Mouse (Mus musculus) CH12.LX (cell line): ENCODE results near the gene Vps33b. TPM values are rescaled to one million over a fixed set of nuclear protein-coding genes. Genes with fewer than 3 reads are reported as not detected.

Experiments
- DNase-seq: peaks from one replicate; pipeline ENCODE4 v3.0.0-alpha.2; 2013; ENCODE audit errors: extremely low read depth
- H3K27ac ChIP-seq: 2 replicates; pipeline ENCODE4 v1.5.1; 2012; ENCODE audit warnings: low read depth, mild to moderate bottlenecking, control low read depth, moderate library complexity; ENCODE audit not compliant: insufficient read depth
- H3K27me3 ChIP-seq: replicated peaks from 2 replicates; pipeline ENCODE3; 2012; ENCODE audit warnings: inconsistent platforms
- H3K36me3 ChIP-seq, 2 experiments: replicated peaks in 1 of 2; 2 replicates each; pipeline versions ENCODE3 to v1.6.1; 2012; ENCODE audit warnings: inconsistent platforms in 1 of 2, low read length in 1 of 2, mild to moderate bottlenecking in 1 of 2, mixed read lengths in 1 of 2, moderate library complexity in 1 of 2; ENCODE audit not compliant: control insufficient read depth in 1 of 2, insufficient read depth in 1 of 2
- H3K4me1 ChIP-seq, 2 experiments: 2 replicates each; pipeline ENCODE4 v1.6.1; 2012; ENCODE audit warnings: inconsistent platforms in 1 of 2, moderate library complexity in 1 of 2; ENCODE audit not compliant: insufficient read depth in 2 of 2, control insufficient read depth in 1 of 2
- H3K4me2 ChIP-seq: 2 replicates; pipeline ENCODE4 v1.6.1; 2012; ENCODE audit warnings: low read depth, mild to moderate bottlenecking, control low read depth; ENCODE audit not compliant: poor library complexity, insufficient read depth, severe bottlenecking
- H3K4me3 ChIP-seq, 3 experiments: fragments of 150-350 bp in 1 of 3; sonication (generic) in 1 of 3; replicated peaks in 1 of 3; 2 replicates each; pipeline versions ENCODE3 to v1.5.1; 2011 to 2012; ENCODE audit warnings: low read depth in 2 of 3, low read length in 2 of 3, mild to moderate bottlenecking in 2 of 3, moderate library complexity in 2 of 3, control low read depth in 1 of 3, improper control_type of control experiment in 1 of 3, inconsistent platforms in 1 of 3, mixed read lengths in 1 of 3; ENCODE audit not compliant: poor library complexity in 1 of 3
- H3K79me2 ChIP-seq: replicated peaks from 2 replicates; pipeline ENCODE4 v1.6.1; 2012; ENCODE audit warnings: mild to moderate bottlenecking, moderate library complexity; ENCODE audit not compliant: control insufficient read depth, poor library complexity, insufficient read depth, severe bottlenecking; ENCODE audit errors: extremely low read depth
- H3K9ac ChIP-seq: 2 replicates; pipeline ENCODE4 v1.6.1; 2012; ENCODE audit warnings: low read depth, mild to moderate bottlenecking, control low read depth, moderate library complexity; ENCODE audit not compliant: insufficient read depth
- H3K9me3 ChIP-seq: replicated peaks from 2 replicates; pipeline ENCODE3; 2012; ENCODE audit warnings: low read length, inconsistent platforms, mixed read lengths
- BHLHE40 ChIP-seq: IDR thresholded peaks from 2 replicates; pipeline ENCODE4 v1.6.1; 2011; ENCODE audit warnings: mild to moderate bottlenecking, low read depth, low read length, improper control_type of control experiment
- CHD1 ChIP-seq: IDR thresholded peaks from 2 replicates; pipeline ENCODE4 v1.6.1; 2012; ENCODE audit warnings: low read depth, low read length, improper control_type of control experiment, inconsistent platforms
- CHD2 ChIP-seq: IDR thresholded peaks from 2 replicates; pipeline ENCODE4 v1.6.1; 2011; ENCODE audit warnings: low read length, improper control_type of control experiment
- CTCF ChIP-seq, 2 experiments: IDR thresholded peaks in 1 of 2; conservative IDR thresholded peaks in 1 of 2; 2 replicates each; pipeline ENCODE4 v1.5.1; 2011 to 2012; ENCODE audit warnings: low read depth in 2 of 2, low read length in 2 of 2, improper control_type of control experiment in 1 of 2, inconsistent platforms in 1 of 2, mild to moderate bottlenecking in 1 of 2, moderate library complexity in 1 of 2
- ELF1 ChIP-seq: IDR thresholded peaks from 2 replicates; pipeline ENCODE4 v1.6.1; 2014; ENCODE audit warnings: low read depth, mild to moderate bottlenecking, inconsistent platforms, low read length, improper control_type of control experiment
- EP300 ChIP-seq: IDR thresholded peaks from 2 replicates; pipeline ENCODE4 v1.6.1; 2011; ENCODE audit warnings: low read length, improper control_type of control experiment
- ETS1 ChIP-seq: conservative IDR thresholded peaks from 2 replicates; pipeline ENCODE4 v1.6.1; 2012; ENCODE audit warnings: low read depth, mild to moderate bottlenecking, inconsistent platforms, low read length, improper control_type of control experiment, moderate library complexity
- GABPA ChIP-seq: IDR thresholded peaks from 2 replicates; pipeline ENCODE4 v1.6.1; 2012; ENCODE audit warnings: low read depth, low read length, improper control_type of control experiment, inconsistent platforms; ENCODE audit not compliant: insufficient replicate concordance
- HCFC1 ChIP-seq: IDR thresholded peaks from 2 replicates; pipeline ENCODE4 v1.6.1; 2012; ENCODE audit warnings: low read depth, mild to moderate bottlenecking, inconsistent platforms, low read length, improper control_type of control experiment
- MAX ChIP-seq: IDR thresholded peaks from 2 replicates; pipeline ENCODE4 v1.6.1; 2011; ENCODE audit warnings: low read length, improper control_type of control experiment
- MXI1 ChIP-seq: IDR thresholded peaks from 2 replicates; pipeline ENCODE4 v1.6.1; 2011; ENCODE audit warnings: mild to moderate bottlenecking, low read depth, low read length, improper control_type of control experiment
- NRF1 ChIP-seq: IDR thresholded peaks from 2 replicates; pipeline ENCODE4 v1.6.1; 2014; ENCODE audit warnings: low read depth, mild to moderate bottlenecking, inconsistent platforms, low read length, improper control_type of control experiment, moderate library complexity
- PAX5 ChIP-seq: IDR thresholded peaks from 2 replicates; pipeline ENCODE4 v1.6.1; 2012; ENCODE audit warnings: low read length, inconsistent platforms, mixed read lengths
- RAD21 ChIP-seq: IDR thresholded peaks from 2 replicates; pipeline ENCODE4 v1.6.1; 2011; ENCODE audit warnings: low read depth, mild to moderate bottlenecking, low read length, improper control_type of control experiment, moderate library complexity
- SIN3A ChIP-seq: IDR thresholded peaks from 2 replicates; pipeline ENCODE4 v1.6.1; 2012; ENCODE audit warnings: low read length, improper control_type of control experiment, inconsistent platforms
- SMC3 ChIP-seq: IDR thresholded peaks from 2 replicates; pipeline ENCODE4 v1.6.1; 2011; ENCODE audit warnings: low read depth, low read length, improper control_type of control experiment
- TBP ChIP-seq: conservative IDR thresholded peaks from 2 replicates; pipeline ENCODE4 v1.6.1; 2011; ENCODE audit warnings: low read depth, low read length, improper control_type of control experiment
- UBTF ChIP-seq: IDR thresholded peaks from 2 replicates; pipeline ENCODE4 v1.6.1; 2012; ENCODE audit warnings: low read depth, mild to moderate bottlenecking, inconsistent platforms, low read length, improper control_type of control experiment, moderate library complexity
- USF2 ChIP-seq: conservative IDR thresholded peaks from 2 replicates; pipeline ENCODE4 v1.6.1; 2011; ENCODE audit warnings: low read depth, low read length, improper control_type of control experiment
- ZC3H11A ChIP-seq: IDR thresholded peaks from 2 replicates; pipeline ENCODE4 v1.6.1; 2012; ENCODE audit warnings: low read depth, mild to moderate bottlenecking, inconsistent platforms, low read length, improper control_type of control experiment
- ZKSCAN1 ChIP-seq: IDR thresholded peaks from 2 replicates; pipeline ENCODE4 v1.6.1; 2012; ENCODE audit warnings: low read depth, inconsistent platforms, low read length, improper control_type of control experiment, borderline replicate concordance
- ZMIZ1 ChIP-seq: IDR thresholded peaks from 2 replicates; pipeline ENCODE4 v1.6.1; 2012; ENCODE audit warnings: low read depth, mild to moderate bottlenecking, inconsistent platforms, low read length, improper control_type of control experiment
- dilution Hi-C: fragments of 300-500 bp; cut with MboI; formaldehyde crosslinking; loops from 2 replicates; pipeline ENCODE4 v1.14.3; 2020; ENCODE audit warnings: low sequenced_read_pairs; ENCODE audit not compliant: extremely low pct_unique_long_range_greater_than_20kb, extremely low pct_ligation_motif_present
- in situ Hi-C: fragments of 300-500 bp; cut with MboI; formaldehyde crosslinking; loops from 3 replicates; pipeline ENCODE4 v1.14.3; 2019; ENCODE audit warnings: low sequenced_read_pairs, low pct_ligation_motif_present, low pct_unique_long_range_greater_than_20kb, mixed read lengths
- polyA plus RNA-seq: library from polyadenylated mRNA; unstranded; fragments of >175 nt; gene quantifications from 2 replicates; pipeline ENCODE4 v1.2.1, GENCODE M21; 2012; ENCODE audit warnings: low read depth; ENCODE audit not compliant: insufficient read length
- total RNA-seq, 2 experiments: library from RNA; depleted of rRNA; stranded (reverse); fragments of 300-350 nt in 1 of 2; fragments of >200 nt in 1 of 2; gene quantifications; 2 replicates each; pipeline ENCODE4 v1.2.3; 2012 to 2014

Gene Vps33b
- total and polyA plus RNA-seq, 3 experiments: 15.5 to 23.2 (median 16.6) TPM

- in situ Hi-C loops: no loop called here
- dilution Hi-C loops: no loop called here
- Histone ChIP-seq H3K36me3 (peaks cover 55 to 66% of the 10 kb centered on the region in 2 experiments), H3K27ac (no peak overlapping the region)
- DNase-seq: no peak
- TF ChIP-seq NRF1 (no peak), MAX (no peak), SMC3 (no peak), GABPA (no peak), USF2 (no peak), HCFC1 (no peak), ZKSCAN1 (no peak), TBP (no peak)
- TF ChIP-seq, all 38 proteins: peak for 0
- H3K4me1 ChIP-seq: peaks cover 3 to 18% of the 10 kb centered on the region in 2 experiments; a peak in 3 of 4 replicates
- H3K9me3 ChIP-seq: no peaks in the 10 kb centered on the region
- H3K9ac ChIP-seq: no peak overlapping the region
- no peak overlapping the region for H3K4me3 ChIP-seq
- H3K4me2 ChIP-seq: no peak overlapping the region
- peaks cover 12% of the 10 kb centered on the region for H3K79me2 ChIP-seq
- no peaks in the 10 kb centered on the region for H3K27me3 ChIP-seq
These were observed 56.6 kb downstream of the Vps33b start for GRCm38 (mm10) chr7:80326076-80326475.

GRCm38 (mm10) chr7:80330278-80330677 is 60.8 kb downstream of the Vps33b start:
- peaks cover 91 to 96% of the 10 kb centered on the region in 2 experiments for H3K36me3 ChIP-seq
- H3K4me1 ChIP-seq: no peaks in the 10 kb centered on the region
- H3K27ac ChIP-seq: no peak overlapping the region
- no peak for TF ChIP-seq BHLHE40
- TF ChIP-seq CHD2: no peak
- no peak for DNase-seq
- H3K79me2 ChIP-seq: no peaks in the 10 kb centered on the region
- dilution Hi-C loops: no loop called here
- no peak overlapping the region for H3K4me3 ChIP-seq
- H3K27me3 ChIP-seq: no peaks in the 10 kb centered on the region
- H3K9me3 ChIP-seq: peaks cover 15% of the 10 kb centered on the region
- in situ Hi-C loops: no loop called here
- no peak overlapping the region for H3K9ac ChIP-seq
- H3K4me2 ChIP-seq: no peak overlapping the region

- TF ChIP-seq BHLHE40: no peak
- TF ChIP-seq MAX: no peak
- no peak for TF ChIP-seq RAD21
- TF ChIP-seq PAX5: no peak
- TF ChIP-seq SIN3A: no peak
- TF ChIP-seq CTCF (conservative IDR thresholded peaks at IDR 0.05 in 1 of 2, IDR thresholded peaks at IDR 0.05 in 1 of 2; ENCODE audit: low read depth in 2 of 2, low read length in 2 of 2): no peak
- no peak for TF ChIP-seq UBTF
- no peak for TF ChIP-seq ZMIZ1
- TF ChIP-seq CHD2: no peak
- no peak for TF ChIP-seq MXI1
- TF ChIP-seq ELF1: no peak
- TF ChIP-seq USF2: no peak
- no peak for TF ChIP-seq CHD1
- TF ChIP-seq ZC3H11A: no peak
- no peak for TF ChIP-seq ETS1
- TF ChIP-seq EP300: no peak
- no peak for TF ChIP-seq GABPA
- H3K36me3 ChIP-seq: peaks cover 90 to 96% of the 10 kb centered on the region in 2 experiments
- in situ Hi-C loops (no loop called here), dilution Hi-C loops (no loop called here)
- no peak overlapping the region for H3K4me2 ChIP-seq
- no peak overlapping the region for H3K4me3 ChIP-seq
- DNase-seq: no peak
- H3K9ac ChIP-seq: no peak overlapping the region
- no peaks in the 10 kb centered on the region for H3K4me1 ChIP-seq
- H3K27me3 ChIP-seq: no peaks in the 10 kb centered on the region
- H3K9me3 ChIP-seq: peaks cover 15% of the 10 kb centered on the region
- no peaks in the 10 kb centered on the region for H3K79me2 ChIP-seq
- H3K27ac ChIP-seq: no peak overlapping the region
These were observed 62.0 kb downstream of the Vps33b start for GRCm38 (mm10) chr7:80331433-80331832.
